Mouse (Mus musculus) embryonic facial prominence, embryonic 11.5 days (tissue): ENCODE data around the gene Pigyl. TPM values are rescaled to one million over a fixed set of nuclear protein-coding genes. Genes with fewer than 3 reads are reported as not detected.
A peak's percentile ranks its signal among the peaks of the same experiment; 100 is the strongest.

Experiments
- ATAC-seq: fragments of 200-750 bp; cut with Nextera tagmentation; replicated peaks from 2 replicates; pipeline ENCODE4 v1.8.0; 2017; ENCODE audit warnings: low read depth; ENCODE audit not compliant: insufficient number of reproducible peaks, low FRiP score, low TSS enrichment
- DNase-seq: peaks from one replicate; pipeline ENCODE4 v3.0.0-alpha.2; 2015; ENCODE audit warnings: low spot score
- H3K27ac ChIP-seq: fragments of 300-500 bp; sonication (generic); replicated peaks from 2 replicates; pipeline ENCODE4 v1.5.1; 2014; ENCODE audit warnings: mild to moderate bottlenecking, low read depth, low read length, control low read depth
- H3K27me3 ChIP-seq: fragments of 300-500 bp; sonication (generic); 2 replicates; pipeline ENCODE4 v1.6.1; 2014; ENCODE audit warnings: mild to moderate bottlenecking, low read length, moderate library complexity, mixed read lengths; ENCODE audit not compliant: control insufficient read depth, insufficient read depth
- H3K36me3 ChIP-seq: fragments of 300-500 bp; sonication (generic); replicated peaks from 2 replicates; pipeline ENCODE4 v1.6.1; 2014; ENCODE audit warnings: low read depth, mild to moderate bottlenecking, low read length, moderate library complexity, mixed read lengths; ENCODE audit not compliant: control insufficient read depth, insufficient read depth
- H3K4me1 ChIP-seq: fragments of 300-500 bp; sonication (generic); 2 replicates; pipeline ENCODE4 v1.6.1; 2014; ENCODE audit warnings: low read length, mixed read lengths; ENCODE audit not compliant: control insufficient read depth, insufficient read depth
- H3K4me2 ChIP-seq: fragments of 300-500 bp; sonication (generic); 2 replicates; pipeline ENCODE4 v1.6.1; 2014; ENCODE audit warnings: low read depth, mild to moderate bottlenecking, control low read depth, low read length, moderate library complexity
- H3K4me3 ChIP-seq: fragments of 300-500 bp; sonication (generic); 2 replicates; pipeline ENCODE4 v1.5.1; 2014; ENCODE audit warnings: low read depth, low read length, control low read depth
- H3K9ac ChIP-seq: fragments of 300-500 bp; sonication (generic); replicated peaks from 2 replicates; pipeline ENCODE4 v1.6.1; 2014; ENCODE audit warnings: mild to moderate bottlenecking, control low read depth, low read length
- H3K9me3 ChIP-seq: fragments of 300-500 bp; sonication (generic); replicated peaks from 2 replicates; pipeline ENCODE4 v1.6.1; 2016; ENCODE audit warnings: mild to moderate bottlenecking, low read length, inconsistent platforms, mixed read lengths; ENCODE audit not compliant: control insufficient read depth
- WGBS: fragments of 180-500 bp; shearing (Covaris S2); extraction: QIAGEN DNeasy Blood & Tissue Kit; methylation state at CpG from one replicate; pipeline ENCODE4 v1.1.7; 2014; 5-methylcytosine and 5-hydroxymethylcytosine counted together
- microRNA-seq: library from miRNA; unstranded; fragments of <30 nt; microRNA quantifications from one replicate; pipeline ENCODE4, GENCODE M21; 2016; ENCODE audit warnings: borderline number of aligned reads
- polyA plus RNA-seq: library from polyadenylated mRNA; unstranded; fragments of >200 nt; fragmentation: Nextera tagmentation; extraction: Ambion mirVana; gene quantifications from 2 replicates; pipeline ENCODE4 v1.2.1, GENCODE M21; 2014

The Pigyl gene
- polyA plus RNA-seq, 1 experiment from 2014 or later, result 52.7 TPM

DNA sequence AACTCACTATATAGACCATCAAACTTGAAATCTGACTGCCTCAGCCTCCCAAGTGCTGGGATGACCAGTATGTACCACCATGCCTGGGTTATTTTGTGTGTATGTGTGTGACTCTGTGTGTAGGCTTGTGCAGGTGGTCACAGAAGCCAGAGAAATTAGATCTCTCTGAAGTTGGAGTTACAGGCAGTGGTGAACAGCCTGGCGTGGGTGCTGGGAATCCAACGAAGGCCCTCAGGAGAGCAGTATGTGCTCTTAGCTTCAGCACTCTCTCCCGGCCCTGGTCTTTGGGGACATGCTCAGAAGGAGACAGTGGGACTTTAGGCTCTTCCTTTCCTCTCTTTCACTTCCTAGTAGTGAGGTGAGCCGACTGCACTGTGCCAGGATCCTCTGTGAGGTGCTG is 15.7 kb downstream of the Pigyl start:
- WGBS, result 81% methylated on average over 4 of the region's 4 CpGs
- no peak overlapping the region for H3K4me2 ChIP-seq
- H3K27ac ChIP-seq, result no peak overlapping the region
- H3K9me3 ChIP-seq, result no peaks in the 10 kb centered on the region
- no peak overlapping the region for H3K4me3 ChIP-seq
- H3K36me3 ChIP-seq, result no peaks in the 10 kb centered on the region
- ATAC-seq (no peak), DNase-seq (no peak)
- no peaks in the 10 kb centered on the region for H3K27me3 ChIP-seq
- H3K9ac ChIP-seq, result no peak overlapping the region
- H3K4me1 ChIP-seq, result no peaks in the 10 kb centered on the region

DNA sequence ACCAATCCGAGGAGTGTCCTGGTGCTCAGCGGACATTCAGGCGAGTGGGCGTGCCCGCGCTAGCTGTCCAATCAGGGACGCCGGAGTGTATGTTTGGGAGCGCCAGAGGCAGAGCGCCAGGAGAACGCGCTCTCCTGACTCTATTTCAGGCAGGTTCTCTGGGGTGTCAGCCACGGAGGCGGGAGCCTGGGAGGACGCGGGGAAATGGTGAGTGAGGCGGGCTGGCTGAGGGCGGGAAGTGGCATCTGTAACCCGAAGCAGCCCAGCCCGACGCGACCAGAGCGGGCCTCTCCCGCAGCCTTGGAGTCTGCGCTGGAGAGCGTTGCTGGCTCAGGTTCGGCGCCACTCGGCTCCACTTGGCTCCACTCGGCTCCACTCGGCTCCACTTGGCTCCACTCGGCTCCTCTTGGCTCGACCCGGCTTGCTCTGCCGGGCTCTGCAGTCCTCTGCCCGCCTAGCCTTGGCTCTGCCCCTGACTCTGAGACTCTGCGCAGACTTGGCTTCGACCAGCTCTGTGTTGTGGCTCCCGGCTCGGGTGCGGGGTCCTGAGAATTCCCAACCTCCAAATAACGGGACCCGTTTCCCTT is 31.5 kb downstream of the Pigyl start, which contains the start of gene Zfp872:
TSS of gene Zfp872 (plus strand) at position 66 of the 587 bp plus-strand sequence.
- Histone ChIP-seq H3K4me2 (peak within 1 kb of the TSS; percentile 67), H3K36me3 (no peaks in the 10 kb centered on the region), H3K27me3 (no peaks in the 10 kb centered on the region), H3K4me3 (peak within 1 kb of the TSS; percentile 35), H3K27ac (no peak within 1 kb of the TSS), H3K9ac (peak within 1 kb of the TSS; percentile 52), H3K9me3 (peaks cover 2% of the 10 kb centered on the region), H3K4me1 (no peaks in the 10 kb centered on the region)
- DNase-seq, result peak; percentile 71
- ATAC-seq, result peak; percentile 84
- 16% methylated on average over 43 of the region's 43 CpGs for WGBS

DNA sequence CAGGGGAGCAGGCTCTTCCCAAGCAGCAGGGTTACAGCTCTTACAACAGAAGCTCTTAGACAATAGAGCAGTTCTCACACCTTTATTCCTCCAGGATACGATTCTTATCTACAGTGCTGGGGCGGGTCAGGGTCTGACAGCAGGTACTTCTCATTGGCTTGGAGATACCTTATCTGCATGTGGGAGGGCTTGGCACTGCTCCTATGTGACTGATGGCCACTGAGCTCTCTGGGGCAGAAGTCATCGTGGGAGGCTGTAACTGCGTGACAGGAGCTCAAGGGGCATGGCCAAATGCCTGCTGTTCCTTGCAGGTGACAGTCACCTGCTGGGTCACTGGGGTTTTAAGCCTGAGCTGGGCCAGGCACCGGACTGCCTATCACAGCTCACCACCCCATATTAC is 39.8 kb downstream of the Pigyl start:
- 44% methylated on average over 5 of the region's 5 CpGs for WGBS
- no peak for DNase-seq
- H3K9ac ChIP-seq, result no peak overlapping the region
- H3K9me3 ChIP-seq, result peaks cover 4% of the 10 kb centered on the region; the same call in 1 of the 2 replicates
- ATAC-seq, result no peak
- no peaks in the 10 kb centered on the region for H3K27me3 ChIP-seq
- H3K4me2 ChIP-seq, result no peak overlapping the region
- H3K27ac ChIP-seq, result no peak overlapping the region
- H3K36me3 ChIP-seq, result no peaks in the 10 kb centered on the region
- H3K4me1 ChIP-seq, result no peaks in the 10 kb centered on the region
- H3K4me3 ChIP-seq, result no peak overlapping the region

Small RNA genes lying within 50 kb of the gene (microRNA-seq; reads per million reads assigned to microRNA genes)
- gene Mir7084, result not detected

Other genes starting within 250 kb of the Pigyl start
- gene Rab3d, start 238.7 kb upstream of the Pigyl start, polyA plus RNA-seq, result 4.8 and 6.1 TPM in 2 replicates
- gene Ccdc159, start 229.4 kb upstream of the Pigyl start, polyA plus RNA-seq, result 2.5 and 3.1 TPM in 2 replicates
- gene Tmem205, start 229.3 kb upstream of the Pigyl start, polyA plus RNA-seq, result 28.5 and 33.8 TPM in 2 replicates
- gene Plppr2, start 219.8 kb upstream of the Pigyl start, polyA plus RNA-seq, result 6.9 and 9.5 TPM in 2 replicates
- gene Swsap1, start 201.1 kb upstream of the Pigyl start, polyA plus RNA-seq, result 17.2 and 17.4 TPM in 2 replicates
- 3.8 and 6.4 TPM in 2 replicates for gene Epor, start 193.3 kb upstream of the Pigyl start, polyA plus RNA-seq
- gene Rgl3, start 167.4 kb upstream of the Pigyl start, polyA plus RNA-seq, result 1.0 and 1.3 TPM in 2 replicates
- 2.6 and 2.9 TPM in 2 replicates for gene Ccdc151, start 154.2 kb upstream of the Pigyl start, polyA plus RNA-seq
- gene Prkcsh, start 154.0 kb upstream of the Pigyl start, polyA plus RNA-seq, result 79.9 and 88.1 TPM in 2 replicates
- 11.2 and 13.7 TPM in 2 replicates for gene Elavl3, start 104.8 kb upstream of the Pigyl start, polyA plus RNA-seq
- not detected in 2 replicates for gene Gm49318, start 85.6 kb upstream of the Pigyl start, polyA plus RNA-seq
- 5.5 and 7.1 TPM in 2 replicates for gene Zfp653, start 85.5 kb upstream of the Pigyl start, polyA plus RNA-seq
- gene Ecsit, start 71.4 kb upstream of the Pigyl start, polyA plus RNA-seq, result 25.2 and 26.6 TPM in 2 replicates
- 1.4 and 4.0 TPM in 2 replicates for gene Cnn1, start 57.6 kb upstream of the Pigyl start, polyA plus RNA-seq
- gene Elof1, start 39.7 kb upstream of the Pigyl start, polyA plus RNA-seq, result 210 and 215 TPM in 2 replicates
- gene Acp5, start 21.1 kb upstream of the Pigyl start, polyA plus RNA-seq, result 14.3 and 15.7 TPM in 2 replicates
- 0.10 and 0.11 TPM in 2 replicates for gene Zfp872, start 31.2 kb downstream of the Pigyl start, polyA plus RNA-seq
- gene Zfp809, start 68.9 kb downstream of the Pigyl start, polyA plus RNA-seq, result 9.6 and 11.4 TPM in 2 replicates
- gene Zfp599, start 103.0 kb downstream of the Pigyl start, polyA plus RNA-seq, result 8.6 and 9.6 TPM in 2 replicates
- gene Zfp810, start 150.8 kb downstream of the Pigyl start, polyA plus RNA-seq, result 30.7 and 31.1 TPM in 2 replicates
- 53.9 and 63.4 TPM in 2 replicates for gene Anln, start 232.3 kb downstream of the Pigyl start, polyA plus RNA-seq